In the genomic region with DNA sequence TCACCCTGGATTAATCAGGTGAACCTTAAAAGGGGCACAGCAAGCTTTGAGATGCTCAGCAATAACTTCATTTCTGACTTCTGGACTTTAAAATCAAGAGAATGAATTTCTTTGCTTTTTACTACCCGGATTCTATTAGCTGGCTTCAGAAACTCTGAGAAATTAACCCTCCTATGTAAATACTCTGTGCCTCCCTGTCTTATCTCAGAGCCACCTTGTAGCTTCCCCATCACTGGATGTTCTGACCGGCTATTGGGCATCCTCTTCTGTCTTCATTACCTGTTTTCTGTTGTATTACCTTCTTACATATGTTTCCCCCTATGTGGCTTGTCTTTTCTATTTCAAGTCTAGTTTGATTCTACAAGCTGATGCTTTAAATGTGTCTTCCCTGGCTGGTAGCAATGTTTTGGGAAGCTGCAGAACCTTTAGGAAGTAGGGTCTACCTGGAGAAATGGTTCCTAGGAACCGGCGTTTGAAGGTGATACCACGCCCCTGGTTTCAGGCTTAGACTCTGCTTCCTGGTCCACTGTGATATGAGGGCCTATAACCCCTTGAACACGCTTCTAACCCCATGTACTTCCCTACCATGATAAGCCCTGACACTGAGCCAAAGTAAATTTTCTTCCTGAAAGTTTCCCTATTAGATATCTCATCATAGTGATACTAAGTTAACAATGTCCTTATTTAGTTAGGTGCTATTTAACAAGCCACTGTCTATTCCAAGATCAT, we compare ENCODE assay signal across 16 mouse cellular contexts.
"Had no signal": no experiment of that assay in that cellular context is flagged by ENCODE, and none has a peak within 500 bp of the region (broad histone marks: within the 10 kb centered on the region; RNA-seq: fewer than 3 reads in every experiment).

No protein-coding gene starts in this region.

- H3K9ac ChIP-seq: limb, embryonic 15.5 days; lung, embryonic 14.5 days; neural tube, embryonic 15.5 days had no signal

- H3K4me2 ChIP-seq: limb, embryonic 15.5 days; lung, embryonic 14.5 days; neural tube, embryonic 15.5 days had no signal

- H3K27ac ChIP-seq: limb, embryonic 15.5 days; neural tube, embryonic 15.5 days had no signal

- H3K9me3 ChIP-seq: limb, embryonic 15.5 days; megakaryocyte, embryonic 14.5 days; neural tube, embryonic 15.5 days had no signal

- H3K27me3 ChIP-seq: limb, embryonic 15.5 days; megakaryocyte, embryonic 14.5 days; neural tube, embryonic 15.5 days had no signal

- DNase-seq: kidney, adult 18-20 months; layer of hippocampus, adult 9-11 months; layer of hippocampus, postnatal 36 days; lung, embryonic 14.5 days; lung, postnatal 10 days; lung, postnatal 4 days; midbrain, embryonic 14.5 days; right cerebral cortex, adult 18-20 months; right cerebral cortex, postnatal 25 days; spleen, adult 18-20 months; thymus, adult 18-20 months; thymus, postnatal 14 days had no signal

- H3K4me3 ChIP-seq: limb, embryonic 15.5 days; megakaryocyte, embryonic 14.5 days; myocyte; neural tube, embryonic 15.5 days had no signal

- H3K4me1 ChIP-seq: limb, embryonic 15.5 days; neural tube, embryonic 15.5 days had no signal

- H3K36me3 ChIP-seq: limb, embryonic 15.5 days; neural tube, embryonic 15.5 days had no signal
